Mouse (Mus musculus): ENCODE results near the gene Prlr. TPM values are rescaled to one million over a fixed set of nuclear protein-coding genes. Genes with fewer than 3 reads are reported as not detected.

Prlr gene
- polyA plus RNA-seq, 1 experiment from 2014 or later = 1.2 TPM

DNA sequence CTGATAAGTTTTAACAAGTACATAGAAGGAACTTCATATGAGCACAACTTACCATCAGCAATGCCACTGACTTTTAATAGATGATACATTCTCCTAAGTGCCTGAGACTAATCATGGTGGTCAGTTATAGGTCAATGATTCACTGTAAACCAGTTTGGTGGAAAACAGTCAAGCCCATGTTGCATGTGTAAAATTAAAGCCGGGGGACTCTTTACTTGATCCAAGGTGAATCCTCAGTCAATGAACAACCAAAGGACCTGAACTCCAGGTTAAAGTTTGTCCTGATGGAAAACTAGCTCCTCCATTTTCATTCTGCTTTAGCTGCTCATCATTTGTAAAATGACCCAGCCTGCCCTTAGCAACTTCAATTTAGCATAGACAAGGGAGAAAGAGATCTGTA lies 155.5 kb downstream of the Prlr start:
- ATAC-seq (ENCODE audit: extremely low read depth, insufficient number of reproducible peaks, low FRiP score, low TSS enrichment) = no peak
- WGBS = 81% methylated on average over 1 of the region's 1 CpGs
- no peaks in the 10 kb centered on the region for H3K9me3 ChIP-seq

DNA sequence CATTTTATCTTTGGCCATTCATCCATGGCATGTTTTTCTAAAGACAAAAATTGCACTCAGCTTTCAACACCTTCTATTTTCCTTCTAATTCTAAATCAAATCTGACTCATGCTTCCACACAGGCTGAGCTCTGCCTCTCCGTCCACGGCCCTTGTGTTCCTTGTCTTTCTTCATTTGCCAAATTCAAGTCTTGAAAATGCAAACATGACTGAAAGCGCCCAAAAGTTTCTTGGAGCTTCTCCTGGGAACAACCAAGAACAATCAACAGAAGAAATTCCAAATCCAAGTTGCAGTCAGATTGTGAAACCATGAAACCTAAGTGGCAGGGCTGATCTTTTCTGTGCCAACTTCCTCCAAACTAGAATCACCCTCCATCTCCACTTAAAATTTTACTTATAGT lies 161.6 kb downstream of the Prlr start:
- Histone ChIP-seq H3K4me2 (no peak overlapping the region), H3K9ac (no peak overlapping the region), H3K4me3 (no peak overlapping the region), H3K4me1 (no peaks in the 10 kb centered on the region), H3K27ac (replicated peaks) (no peak overlapping the region), H3K9me3 (no peaks in the 10 kb centered on the region), H3K36me3 (no peaks in the 10 kb centered on the region), H3K27me3 (replicated peaks) (no peaks in the 10 kb centered on the region)
- 55% methylated on average over 3 of the region's 3 CpGs for WGBS
- ATAC-seq (ENCODE audit: extremely low read depth, insufficient number of reproducible peaks, low FRiP score, low TSS enrichment) = no peak

More for the DNA sequence above, 155.5 kb downstream of the Prlr start:
- Histone ChIP-seq H3K27ac (replicated peaks) (no peak overlapping the region), H3K36me3 (no peaks in the 10 kb centered on the region), H3K4me2 (no peak overlapping the region), H3K27me3 (replicated peaks) (no peaks in the 10 kb centered on the region), H3K9ac (no peak overlapping the region), H3K4me3 (no peak overlapping the region), H3K4me1 (no peaks in the 10 kb centered on the region)

DNA sequence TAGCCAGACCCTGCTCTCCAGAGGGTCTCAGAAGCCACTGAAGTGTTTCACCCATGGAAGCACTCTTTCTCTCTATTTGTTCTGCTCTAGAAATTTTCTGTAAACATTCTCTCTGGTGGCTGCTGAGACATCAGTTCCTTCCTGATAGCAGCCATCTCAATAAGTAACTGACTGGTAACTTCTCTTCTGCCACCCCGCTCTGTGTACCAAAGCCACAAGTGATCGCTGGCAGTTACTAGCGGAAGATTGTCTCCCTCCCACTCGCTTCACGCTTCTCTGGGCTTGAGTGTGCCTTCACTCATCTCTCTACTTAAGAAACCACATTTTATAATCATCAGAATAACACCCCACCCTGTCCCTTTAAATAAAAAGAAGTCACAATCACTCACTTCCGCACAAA lies 170.0 kb downstream of the Prlr start:
- Histone ChIP-seq H3K4me2 (no peak overlapping the region), H3K9ac (no peak overlapping the region), H3K36me3 (no peaks in the 10 kb centered on the region), H3K4me1 (no peaks in the 10 kb centered on the region), H3K9me3 (no peaks in the 10 kb centered on the region), H3K27ac (replicated peaks) (no peak overlapping the region), H3K27me3 (replicated peaks) (no peaks in the 10 kb centered on the region), H3K4me3 (no peak overlapping the region)
- WGBS = 81% methylated on average over 6 of the region's 6 CpGs
- no peak for ATAC-seq (ENCODE audit: extremely low read depth, insufficient number of reproducible peaks, low FRiP score, low TSS enrichment)

DNA sequence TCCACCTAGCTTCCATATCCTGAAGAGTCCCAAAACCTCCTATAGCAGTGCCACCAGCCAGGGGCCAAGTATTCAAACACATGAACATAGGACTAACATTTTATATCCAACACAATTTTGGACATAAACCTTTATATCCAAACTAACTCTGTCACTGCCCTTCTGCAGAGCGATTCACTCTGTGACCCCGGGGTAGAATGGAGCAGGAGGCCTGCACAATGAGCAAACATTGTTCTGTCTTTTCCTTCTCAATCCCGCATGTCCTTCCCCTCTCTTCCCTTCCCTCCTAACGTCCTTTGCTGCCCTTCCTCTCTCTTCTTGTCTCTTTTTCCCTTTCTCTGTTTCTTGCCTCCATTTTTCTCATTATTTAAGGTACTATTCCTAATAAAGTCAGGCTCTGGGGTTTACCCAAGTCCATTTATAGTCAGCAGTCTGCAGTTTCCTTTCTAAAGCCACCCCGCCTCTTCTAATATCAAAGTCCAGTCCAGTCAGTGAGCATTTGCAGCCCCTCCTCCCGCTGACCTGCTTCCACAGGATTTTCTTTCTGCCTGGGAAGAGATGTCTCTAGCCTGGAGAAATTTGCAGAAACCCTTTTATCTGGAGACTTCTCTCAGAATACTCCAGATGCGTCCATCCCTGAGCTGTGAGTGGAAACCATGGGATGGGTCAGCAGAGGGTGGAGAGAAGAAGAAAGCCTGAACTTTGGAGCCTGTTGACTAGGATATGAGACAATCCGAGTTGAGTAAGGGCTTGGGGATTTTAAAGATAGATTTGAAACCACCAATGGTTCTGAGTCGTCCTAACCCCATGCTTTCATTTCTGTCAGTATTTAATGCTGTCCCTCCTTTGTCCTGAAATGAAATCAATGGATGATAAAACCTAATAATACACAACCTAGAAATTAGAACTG lies 181.3 kb downstream of the Prlr start, which contains the start of gene Agxt2:
Gene Agxt2 (plus strand): TSS at position 494 of the 910 bp plus-strand sequence.
- H3K4me3 ChIP-seq = no peak within 1 kb of the TSS
- H3K9ac ChIP-seq = no peak within 1 kb of the TSS
- no peak for ATAC-seq (ENCODE audit: extremely low read depth, insufficient number of reproducible peaks, low FRiP score, low TSS enrichment)
- no peaks in the 10 kb centered on the region for H3K4me1 ChIP-seq
- H3K27me3 ChIP-seq (replicated peaks) = no peaks in the 10 kb centered on the region
- no peaks in the 10 kb centered on the region for H3K36me3 ChIP-seq
- no peak within 1 kb of the TSS for H3K27ac ChIP-seq (replicated peaks)
- no peaks in the 10 kb centered on the region for H3K9me3 ChIP-seq
- WGBS = 64% methylated on average over 9 of the region's 9 CpGs
- no peak within 1 kb of the TSS for H3K4me2 ChIP-seq

DNA sequence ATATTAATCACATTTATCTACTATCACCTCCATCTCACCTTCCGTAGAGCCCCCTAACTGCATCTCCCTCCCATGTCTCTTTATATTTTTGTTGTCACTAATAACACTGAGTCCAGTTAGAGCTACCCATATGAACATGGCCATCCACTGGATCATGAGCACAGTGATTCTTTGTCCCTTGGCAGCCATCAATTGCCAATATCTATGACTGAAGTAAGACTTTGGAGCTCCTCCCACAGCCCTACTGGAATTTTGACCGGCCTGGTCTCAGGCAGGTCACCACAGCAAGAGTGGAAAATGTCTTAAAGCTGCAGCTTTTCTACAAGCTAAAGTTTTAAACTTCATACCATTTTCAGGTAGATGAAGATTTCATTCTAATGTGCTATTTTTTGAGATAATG lies 189.3 kb downstream of the Prlr start:
- WGBS = 87% methylated on average over 2 of the region's 2 CpGs
- no peaks in the 10 kb centered on the region for H3K9me3 ChIP-seq
- no peak for ATAC-seq (ENCODE audit: extremely low read depth, insufficient number of reproducible peaks, low FRiP score, low TSS enrichment)
- H3K36me3 ChIP-seq = no peaks in the 10 kb centered on the region
- H3K4me1 ChIP-seq = no peaks in the 10 kb centered on the region
- H3K27ac ChIP-seq (replicated peaks) = no peak overlapping the region
- no peaks in the 10 kb centered on the region for H3K27me3 ChIP-seq (replicated peaks)
- no peak overlapping the region for H3K9ac ChIP-seq
- no peak overlapping the region for H3K4me2 ChIP-seq
- no peak overlapping the region for H3K4me3 ChIP-seq

DNA sequence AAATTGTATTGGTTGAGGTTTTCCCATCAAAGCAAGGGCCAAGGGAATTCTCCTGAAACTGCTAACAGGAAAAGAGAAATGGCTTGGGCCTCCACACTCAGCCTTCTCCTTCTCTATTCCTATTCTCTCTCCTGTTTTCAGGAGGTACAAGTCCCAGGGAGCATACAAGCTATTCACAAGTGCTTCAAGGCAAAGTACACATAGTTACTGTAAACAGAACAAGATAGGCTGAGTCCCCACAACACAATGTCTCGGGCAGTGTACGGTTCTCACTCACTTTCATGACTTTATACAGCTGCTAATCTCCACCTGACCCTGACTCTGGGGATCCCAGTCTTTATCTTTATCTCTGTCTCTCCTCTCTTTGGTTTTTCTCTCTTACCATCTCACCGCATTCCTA lies 198.4 kb downstream of the Prlr start:
- 7% methylated on average over 3 of the region's 3 CpGs for WGBS
- no peaks in the 10 kb centered on the region for H3K36me3 ChIP-seq
- no peak overlapping the region for H3K4me2 ChIP-seq
- peaks cover 10% of the 10 kb centered on the region for H3K4me1 ChIP-seq
- no peak overlapping the region for H3K4me3 ChIP-seq
- H3K27me3 ChIP-seq (replicated peaks) = no peaks in the 10 kb centered on the region
- H3K9ac ChIP-seq = no peak overlapping the region
- H3K27ac ChIP-seq (replicated peaks) = no peak overlapping the region
- no peaks in the 10 kb centered on the region for H3K9me3 ChIP-seq
- no peak for ATAC-seq (ENCODE audit: extremely low read depth, insufficient number of reproducible peaks, low FRiP score, low TSS enrichment)

DNA sequence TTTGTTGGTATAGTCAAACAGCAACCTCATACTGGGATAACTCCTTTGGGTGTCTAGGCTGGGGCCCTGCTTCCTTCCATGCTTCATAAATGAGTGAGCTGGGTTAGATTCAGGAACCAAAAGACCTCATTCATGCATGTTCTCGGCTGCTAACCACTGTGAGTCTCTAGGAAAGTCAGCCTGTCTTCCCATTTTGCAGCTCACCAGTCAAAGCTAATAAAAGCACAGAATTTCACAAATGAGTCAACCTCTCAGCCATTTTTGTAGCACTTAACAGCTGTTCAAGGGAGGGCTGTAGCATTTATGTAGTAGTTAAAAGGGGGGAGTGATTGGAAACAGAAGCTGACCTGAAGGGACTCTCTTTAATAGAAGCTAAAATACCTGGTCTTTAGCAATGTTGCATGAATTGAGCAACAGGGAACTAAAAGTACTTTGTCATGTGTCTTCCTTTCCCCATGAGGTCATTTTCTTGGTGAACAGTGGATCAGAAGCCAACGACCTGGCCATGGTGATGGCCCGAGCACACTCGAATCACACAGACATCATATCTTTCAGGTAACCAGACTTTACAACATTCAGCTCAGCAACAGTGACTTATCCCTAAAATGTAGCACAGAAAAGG lies 201.4 kb downstream of the Prlr start:
- Histone ChIP-seq H3K27ac (replicated peaks) (no peak overlapping the region), H3K9me3 (no peaks in the 10 kb centered on the region), H3K4me2 (no peak overlapping the region), H3K4me1 (peaks cover 10% of the 10 kb centered on the region), H3K36me3 (no peaks in the 10 kb centered on the region), H3K9ac (no peak overlapping the region), H3K4me3 (no peak overlapping the region), H3K27me3 (replicated peaks) (no peaks in the 10 kb centered on the region)
- 78% methylated on average over 4 of the region's 4 CpGs for WGBS
- no peak for ATAC-seq (ENCODE audit: extremely low read depth, insufficient number of reproducible peaks, low FRiP score, low TSS enrichment)

DNA sequence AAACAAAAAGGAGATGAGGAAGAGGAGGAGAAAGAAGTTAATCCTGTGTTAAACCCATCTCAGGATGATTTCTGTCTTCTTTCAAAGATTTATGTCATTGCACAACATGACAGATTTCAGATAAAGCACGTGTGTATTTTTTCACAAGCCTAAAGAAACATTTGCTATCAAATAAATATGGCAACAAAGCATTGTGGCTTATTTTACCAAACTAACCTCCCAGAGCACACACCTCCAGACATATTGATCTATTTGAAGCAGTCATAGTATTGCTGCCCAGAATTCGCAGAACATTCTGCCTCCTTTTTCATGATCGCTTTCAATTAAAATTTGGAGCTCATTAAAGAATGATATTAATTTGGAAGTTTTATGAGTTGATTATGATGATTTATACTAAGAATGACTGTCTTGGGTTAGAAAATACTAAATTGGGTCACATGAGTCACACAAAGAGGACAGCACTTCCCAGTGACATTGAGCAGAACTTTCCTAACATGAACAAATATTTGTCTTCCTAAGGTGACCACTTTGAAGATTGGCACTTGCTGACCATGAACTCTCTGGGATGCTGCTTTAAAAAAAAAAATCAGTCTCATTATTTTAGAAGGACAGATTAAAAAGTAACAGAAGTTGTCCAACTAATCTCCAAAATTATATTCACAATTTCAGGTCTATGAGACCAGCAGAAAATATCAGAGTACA lies 202.9 kb downstream of the Prlr start:
- Histone ChIP-seq H3K4me1 (peaks cover 10% of the 10 kb centered on the region), H3K27ac (replicated peaks) (no peak overlapping the region), H3K27me3 (replicated peaks) (no peaks in the 10 kb centered on the region), H3K9me3 (no peaks in the 10 kb centered on the region), H3K4me3 (no peak overlapping the region), H3K36me3 (no peaks in the 10 kb centered on the region), H3K9ac (no peak overlapping the region), H3K4me2 (no peak overlapping the region)
- WGBS = 82% methylated on average over 3 of the region's 3 CpGs
- no peak for ATAC-seq (ENCODE audit: extremely low read depth, insufficient number of reproducible peaks, low FRiP score, low TSS enrichment)

DNA sequence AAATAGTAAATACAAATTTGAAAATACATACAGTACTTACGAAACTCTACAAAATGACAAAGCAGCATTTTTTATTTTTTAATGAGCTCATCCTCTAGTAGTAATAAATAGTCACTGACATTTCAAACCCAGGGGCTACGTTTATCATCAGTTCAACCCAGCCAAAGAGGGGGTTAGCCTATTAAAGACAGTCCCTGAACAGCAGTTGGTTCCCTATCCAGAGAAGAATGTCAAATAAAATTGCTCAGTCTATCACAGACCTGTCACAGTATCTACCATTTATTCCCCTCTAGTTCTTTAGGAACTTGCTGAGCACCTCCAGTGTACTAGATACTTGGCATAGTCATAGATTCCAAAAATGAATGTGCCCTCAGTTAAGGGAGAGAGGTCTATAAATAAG lies 210.2 kb downstream of the Prlr start:
- peaks cover 9% of the 10 kb centered on the region; the same call in 1 of the 2 replicates for H3K27me3 ChIP-seq (replicated peaks)
- H3K4me1 ChIP-seq = peaks cover 6% of the 10 kb centered on the region
- WGBS = 77% methylated on average over 2 of the region's 2 CpGs
- H3K4me2 ChIP-seq = no peak overlapping the region
- ATAC-seq (ENCODE audit: extremely low read depth, insufficient number of reproducible peaks, low FRiP score, low TSS enrichment) = no peak
- no peak overlapping the region for H3K27ac ChIP-seq (replicated peaks)
- no peaks in the 10 kb centered on the region for H3K9me3 ChIP-seq
- no peaks in the 10 kb centered on the region for H3K36me3 ChIP-seq
- H3K4me3 ChIP-seq = no peak overlapping the region
- no peak overlapping the region for H3K9ac ChIP-seq

Data from heart, embryonic 13.5 days (tissue).